Mouse (Mus musculus) MEL (cell line): ENCODE data around the gene Gm6096.

Experiments used
- CTCF ChIP-seq, 3 experiments: IDR thresholded peaks in 2 of 3; conservative IDR thresholded peaks in 1 of 3; 2 replicates each; pipeline ENCODE4 v1.5.1; 2011 to 2012; ENCODE audit warnings: low read length in 3 of 3, low read depth in 2 of 3, mild to moderate bottlenecking in 2 of 3, improper control_type of control experiment in 1 of 3, inconsistent platforms in 1 of 3, mixed read lengths in 1 of 3, moderate library complexity in 1 of 3; ENCODE audit not compliant: control insufficient read depth in 1 of 3, insufficient read depth in 1 of 3, poor library complexity in 1 of 3, severe bottlenecking in 1 of 3
- MAFK ChIP-seq: IDR thresholded peaks from 2 replicates; pipeline ENCODE4 v1.6.1; 2011; ENCODE audit warnings: low read depth, mild to moderate bottlenecking, low read length, improper control_type of control experiment, borderline replicate concordance
- MAZ ChIP-seq: IDR thresholded peaks from 2 replicates; pipeline ENCODE4 v1.6.1; 2012; ENCODE audit warnings: low read depth, mild to moderate bottlenecking, inconsistent platforms, low read length, improper control_type of control experiment

GRCm38 (mm10) chr7:34235602-34236001 is 15.2 kb upstream of the Gm6096 start:
- TF ChIP-seq MAZ (no peak), CTCF (IDR thresholded peaks at IDR 0.05 in 2 of 3, conservative IDR thresholded peaks at IDR 0.05 in 1 of 3; ENCODE audit: control insufficient read depth in 1 of 3, insufficient read depth in 1 of 3, low read depth in 2 of 3, low read length in 3 of 3, poor library complexity in 1 of 3, severe bottlenecking in 1 of 3) (no peak), MAFK (no peak)
